Mouse (Mus musculus): ENCODE data around the gene Bcl6b. TPM values are rescaled to one million over a fixed set of nuclear protein-coding genes. Genes with fewer than 3 reads are reported as not detected.

Bcl6b gene
- total and polyA plus RNA-seq, 3 experiments: 9.1 to 18.9 (median 13.7) TPM

- H3K27ac ChIP-seq: no peak overlapping the region
- TF ChIP-seq POLR2A (IDR thresholded peaks at IDR 0.05; ENCODE audit: insufficient read depth, low read depth, low read length) (no peak), EP300 (IDR thresholded peaks at IDR 0.05; ENCODE audit: insufficient read depth, low read depth, low read length) (no peak), CTCF (IDR thresholded peaks at IDR 0.05) (no peak)
- H3K9ac ChIP-seq (ENCODE audit: low read depth, low read length): no peak overlapping the region
- H3K36me3 ChIP-seq (ENCODE audit: control insufficient read depth, insufficient read depth, low read length): no peaks in the 10 kb centered on the region
- WGBS: 67% methylated on average over 5 of the region's 5 CpGs
- intact Hi-C loops (cut with DNase I): no loop called here
- no peaks in the 10 kb centered on the region for H3K79me2 ChIP-seq (replicated peaks; ENCODE audit: control insufficient read depth, insufficient read depth, low read length)
- H3K27me3 ChIP-seq (ENCODE audit: control insufficient read depth, insufficient read depth, low read length): peaks cover 2% of the 10 kb centered on the region; the same call in 1 of the 2 replicates
- H3K4me1 ChIP-seq (ENCODE audit: control insufficient read depth, insufficient read depth, low read length): peaks cover 9% of the 10 kb centered on the region
- no peak overlapping the region for H3K4me3 ChIP-seq
- no peak for DNase-seq
Observed at GRCm38 (mm10) chr11:70208778-70209388, 20.7 kb downstream of the Bcl6b start.

- no peak for DNase-seq
- Histone ChIP-seq H3K79me2 (replicated peaks; ENCODE audit: control insufficient read depth, insufficient read depth, low read length) (no peaks in the 10 kb centered on the region), H3K9ac (ENCODE audit: low read depth, low read length) (no peak overlapping the region), H3K27me3 (ENCODE audit: control insufficient read depth, insufficient read depth, low read length) (no peaks in the 10 kb centered on the region), H3K4me3 (no peak overlapping the region), H3K36me3 (ENCODE audit: control insufficient read depth, insufficient read depth, low read length) (no peaks in the 10 kb centered on the region), H3K4me1 (ENCODE audit: control insufficient read depth, insufficient read depth, low read length) (peaks cover 6% of the 10 kb centered on the region), H3K27ac (no peak overlapping the region)
- intact Hi-C loops (cut with DNase I): no loop called here
- TF ChIP-seq CTCF (IDR thresholded peaks at IDR 0.05) (0 out of 2 replicates have a peak, but pooled peaks have one; percentile 5), POLR2A (IDR thresholded peaks at IDR 0.05; ENCODE audit: insufficient read depth, low read depth, low read length) (no peak)
- 29% methylated on average over 7 of the region's 7 CpGs for WGBS
Observed at GRCm38 (mm10) chr11:70207283-70207682, 22.3 kb downstream of the Bcl6b start.

GRCm38 (mm10) chr11:70206801-70207200 lies 22.8 kb downstream of the Bcl6b start:
- no peaks in the 10 kb centered on the region for H3K79me2 ChIP-seq (replicated peaks; ENCODE audit: control insufficient read depth, insufficient read depth, low read length)
- intact Hi-C loops (cut with DNase I): no loop called here
- 23% methylated on average over 2 of the region's 2 CpGs for WGBS
- no peak overlapping the region for H3K4me3 ChIP-seq
- TF ChIP-seq EP300 (IDR thresholded peaks at IDR 0.05; ENCODE audit: insufficient read depth, low read depth, low read length) (no peak), CTCF (IDR thresholded peaks at IDR 0.05) (no peak), POLR2A (IDR thresholded peaks at IDR 0.05; ENCODE audit: insufficient read depth, low read depth, low read length) (no peak)
- no peak overlapping the region for H3K27ac ChIP-seq
- no peaks in the 10 kb centered on the region for H3K36me3 ChIP-seq (ENCODE audit: control insufficient read depth, insufficient read depth, low read length)
- no peak overlapping the region for H3K9ac ChIP-seq (ENCODE audit: low read depth, low read length)
- H3K27me3 ChIP-seq (ENCODE audit: control insufficient read depth, insufficient read depth, low read length): no peaks in the 10 kb centered on the region
- H3K4me1 ChIP-seq (ENCODE audit: control insufficient read depth, insufficient read depth, low read length): peaks cover 6% of the 10 kb centered on the region
- DNase-seq: no peak

- peak; percentile 79 to 80 for DNase-seq
- intact Hi-C loops (cut with DNase I): loop anchor here (5.0 kb wide), 1 partner anchor 269 kb away; no protein-coding TSS in a partner anchor
- no peak overlapping the region for H3K4me3 ChIP-seq
- H3K4me1 ChIP-seq (ENCODE audit: control insufficient read depth, insufficient read depth, low read length): peaks cover 3% of the 10 kb centered on the region; the same call in 1 of the 2 replicates
- TF ChIP-seq POLR2A (IDR thresholded peaks at IDR 0.05; ENCODE audit: insufficient read depth, low read depth, low read length): no peak
- TF ChIP-seq EP300 (IDR thresholded peaks at IDR 0.05; ENCODE audit: insufficient read depth, low read depth, low read length): no peak
- peak; percentile 95 for TF ChIP-seq CTCF (IDR thresholded peaks at IDR 0.05)
- H3K27me3 ChIP-seq (ENCODE audit: control insufficient read depth, insufficient read depth, low read length): no peaks in the 10 kb centered on the region
- no peaks in the 10 kb centered on the region for H3K79me2 ChIP-seq (replicated peaks; ENCODE audit: control insufficient read depth, insufficient read depth, low read length)
- no peak overlapping the region for H3K9ac ChIP-seq (ENCODE audit: low read depth, low read length)
- WGBS: 39% methylated on average over 5 of the region's 5 CpGs
- no peaks in the 10 kb centered on the region for H3K36me3 ChIP-seq (ENCODE audit: control insufficient read depth, insufficient read depth, low read length)
- H3K27ac ChIP-seq: no peak overlapping the region
Observed at GRCm38 (mm10) chr11:70201691-70202090, 27.9 kb downstream of the Bcl6b start.

- Histone ChIP-seq H3K36me3 (ENCODE audit: control insufficient read depth, insufficient read depth, low read length) (no peaks in the 10 kb centered on the region), H3K4me3 (no peak overlapping the region), H3K4me1 (ENCODE audit: control insufficient read depth, insufficient read depth, low read length) (no peaks in the 10 kb centered on the region), H3K9ac (ENCODE audit: low read depth, low read length) (no peak overlapping the region), H3K79me2 (replicated peaks; ENCODE audit: control insufficient read depth, insufficient read depth, low read length) (no peaks in the 10 kb centered on the region), H3K27ac (no peak overlapping the region), H3K27me3 (ENCODE audit: control insufficient read depth, insufficient read depth, low read length) (no peaks in the 10 kb centered on the region)
- WGBS: 82% methylated on average over 5 of the region's 5 CpGs
- intact Hi-C loops (cut with DNase I): loop anchor here (5.0 kb wide), 1 partner anchor 268 kb away; no protein-coding TSS in a partner anchor
- TF ChIP-seq EP300 (IDR thresholded peaks at IDR 0.05; ENCODE audit: insufficient read depth, low read depth, low read length) (no peak), POLR2A (IDR thresholded peaks at IDR 0.05; ENCODE audit: insufficient read depth, low read depth, low read length) (no peak), CTCF (IDR thresholded peaks at IDR 0.05) (no peak)
- DNase-seq: no peak
Observed at GRCm38 (mm10) chr11:70200036-70200608, 29.5 kb downstream of the Bcl6b start.

- TF ChIP-seq EP300 (IDR thresholded peaks at IDR 0.05; ENCODE audit: insufficient read depth, low read depth, low read length) (no peak), CTCF (IDR thresholded peaks at IDR 0.05) (no peak), POLR2A (IDR thresholded peaks at IDR 0.05; ENCODE audit: insufficient read depth, low read depth, low read length) (no peak)
- H3K27ac ChIP-seq: no peak overlapping the region
- H3K4me3 ChIP-seq: no peak overlapping the region
- H3K36me3 ChIP-seq (ENCODE audit: control insufficient read depth, insufficient read depth, low read length): no peaks in the 10 kb centered on the region
- no peaks in the 10 kb centered on the region for H3K27me3 ChIP-seq (ENCODE audit: control insufficient read depth, insufficient read depth, low read length)
- 84% methylated on average over 8 of the region's 8 CpGs for WGBS
- intact Hi-C loops (cut with DNase I): no loop called here
- H3K4me1 ChIP-seq (ENCODE audit: control insufficient read depth, insufficient read depth, low read length): no peaks in the 10 kb centered on the region
- H3K79me2 ChIP-seq (replicated peaks; ENCODE audit: control insufficient read depth, insufficient read depth, low read length): no peaks in the 10 kb centered on the region
- DNase-seq: no peak
- H3K9ac ChIP-seq (ENCODE audit: low read depth, low read length): no peak overlapping the region
Observed at GRCm38 (mm10) chr11:70199107-70199506, 30.5 kb downstream of the Bcl6b start.

Measured in heart, adult 2 months (tissue).